Mouse (Mus musculus) gastrocnemius, postnatal 25 days (tissue): ENCODE results near the gene Rassf9. TPM values are rescaled to one million over a fixed set of nuclear protein-coding genes. Genes with fewer than 3 reads are reported as not detected.

Source experiments
- DNase-seq: peaks from one replicate; pipeline ENCODE4 v3.0.0; 2022
- long read RNA-seq, 2 experiments: library from polyadenylated mRNA; stranded (forward); transcript quantifications; one replicate each; pipeline ENCODE4 v2.0.0; 2021
- total RNA-seq, 2 experiments: library from RNA; stranded (reverse); gene quantifications; 1 replicate in 1 of 2; 2 replicates in 1 of 2; pipeline ENCODE4 v1.2.3; 2021

Gene Rassf9
- 1 to 10 TPM; 1.5 to 2.8 TPM for total RNA-seq
- long read RNA-seq, experiment 1, result 0 reads
- long read RNA-seq, experiment 2, full-length matches to known transcripts, result 1 of 2 reads
- long read RNA-seq, experiment 2, partial matches to known transcripts, result 0 of 2 reads
- long read RNA-seq, experiment 2, other reads (novel, unspliced or antisense), result 1 of 2 reads

GRCm38 (mm10) chr10:102511807-102512461 is at the start of gene Rassf9:
TSS of gene Rassf9 (plus strand) at chr10:102512222.
- DNase-seq, result no peak

GRCm38 (mm10) chr10:102469412-102469811 is 42.6 kb upstream of the Rassf9 start:
- DNase-seq, result no peak

DNA sequence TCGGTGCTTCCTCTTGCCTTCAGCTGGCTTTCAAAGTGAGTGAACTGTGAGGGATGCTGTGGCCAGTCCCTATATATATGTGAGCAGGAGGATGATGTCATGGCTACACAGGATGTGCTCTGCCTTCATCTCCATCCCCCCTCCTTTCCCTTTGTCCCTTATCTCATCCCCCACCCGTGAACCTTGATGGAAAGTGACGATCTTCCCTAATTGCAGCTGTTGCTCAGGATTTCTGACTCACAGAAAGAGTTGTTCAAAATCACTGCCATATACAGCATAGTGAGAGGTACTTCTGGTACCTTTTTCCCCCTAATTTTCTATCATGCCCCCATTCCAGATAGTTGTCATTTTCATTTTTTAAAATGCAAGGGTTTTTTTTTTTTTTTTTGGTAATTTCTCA is 21.6 kb upstream of the Rassf9 start, which contains the start of gene Nts:
TSS of gene Nts (minus strand) at position 101 of the 400 bp plus-strand sequence.
- DNase-seq, result no peak

GRCm38 (mm10) chr10:102491792-102492191 is 20.2 kb upstream of the Rassf9 start:
- DNase-seq, result no peak

DNA sequence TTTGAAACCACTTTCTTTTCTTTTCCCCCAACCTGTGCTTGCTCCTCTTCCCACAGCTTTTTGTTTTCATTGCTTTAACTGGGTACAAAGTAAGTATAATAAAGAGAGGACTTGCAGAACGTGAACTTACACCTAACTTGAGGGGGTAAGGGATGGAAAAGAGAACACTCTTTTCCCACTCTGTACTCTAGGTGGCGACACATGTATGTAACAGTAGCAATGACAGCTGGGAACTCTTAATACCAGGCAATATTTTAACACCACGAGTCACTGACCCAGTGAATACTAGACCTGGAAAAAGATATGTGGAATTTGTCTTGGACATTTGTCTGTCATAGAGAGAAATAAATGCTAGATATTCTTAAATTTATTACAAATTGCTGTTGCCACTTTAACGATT is 13.3 kb upstream of the Rassf9 start:
- DNase-seq, result no peak

DNA sequence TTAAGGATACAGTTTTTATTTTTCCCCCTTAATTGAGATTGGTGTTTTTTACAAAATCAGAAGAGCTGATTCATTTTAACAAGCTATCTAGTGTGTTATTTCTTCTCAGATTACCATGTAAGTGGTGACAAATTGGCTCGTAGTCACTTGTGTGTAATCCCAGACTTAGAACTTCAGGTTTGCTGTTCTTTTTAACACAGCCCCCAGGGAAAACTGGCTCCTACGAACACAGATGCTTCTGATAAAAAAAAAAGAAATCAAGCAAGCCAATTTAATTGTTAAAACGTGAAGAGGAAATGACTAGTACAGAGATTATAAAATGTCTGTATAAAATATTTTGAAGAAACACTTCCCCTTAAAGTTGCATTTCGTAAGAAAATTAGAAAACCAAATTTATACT is 4.6 kb upstream of the Rassf9 start:
- no peak for DNase-seq

DNA sequence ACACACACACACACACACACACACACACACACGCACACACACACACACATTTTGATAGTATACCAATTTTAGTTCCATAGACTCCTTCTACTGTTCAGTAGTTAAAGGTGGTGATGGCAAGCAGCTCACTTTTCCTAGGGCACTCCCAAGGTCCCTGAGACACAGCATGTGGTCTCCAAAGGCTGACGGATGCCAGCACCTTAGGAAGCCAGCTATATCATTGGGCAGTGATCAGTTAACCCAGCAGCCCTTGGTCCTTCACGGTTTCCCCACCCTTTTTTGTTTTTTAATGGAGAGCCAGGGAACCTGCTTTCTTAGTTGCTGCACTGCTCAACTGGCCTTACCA is 588 bp upstream of the Rassf9 start:
- DNase-seq, result no peak

GRCm38 (mm10) chr10:102514159-102514558 is 2.1 kb downstream of the Rassf9 start:
- DNase-seq, result no peak

GRCm38 (mm10) chr10:102527901-102528300 is 15.9 kb downstream of the Rassf9 start:
- no peak for DNase-seq

DNA sequence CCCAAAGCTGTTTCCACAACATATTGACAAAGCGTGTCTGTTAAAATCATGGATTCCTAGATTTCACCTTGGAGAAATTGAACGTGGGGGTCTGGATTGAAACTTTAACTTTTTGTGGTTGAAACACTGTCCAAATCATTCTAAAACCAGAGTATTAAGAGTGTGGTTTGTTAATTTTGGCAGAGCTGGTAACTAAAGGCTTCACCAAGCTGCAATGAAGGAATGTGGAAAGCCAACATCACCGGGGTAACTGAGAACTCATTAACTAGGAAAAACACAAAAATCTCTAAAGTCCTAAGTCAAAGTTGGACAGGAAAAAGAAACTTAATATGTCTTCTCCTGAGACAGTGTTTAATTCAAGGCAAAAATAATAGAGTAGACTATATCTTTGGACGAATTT is 41.9 kb downstream of the Rassf9 start:
- no peak for DNase-seq

- DNase-seq, result no peak
Measured at GRCm38 (mm10) chr10:102562488-102562887, 50.5 kb downstream of the Rassf9 start.

DNA sequence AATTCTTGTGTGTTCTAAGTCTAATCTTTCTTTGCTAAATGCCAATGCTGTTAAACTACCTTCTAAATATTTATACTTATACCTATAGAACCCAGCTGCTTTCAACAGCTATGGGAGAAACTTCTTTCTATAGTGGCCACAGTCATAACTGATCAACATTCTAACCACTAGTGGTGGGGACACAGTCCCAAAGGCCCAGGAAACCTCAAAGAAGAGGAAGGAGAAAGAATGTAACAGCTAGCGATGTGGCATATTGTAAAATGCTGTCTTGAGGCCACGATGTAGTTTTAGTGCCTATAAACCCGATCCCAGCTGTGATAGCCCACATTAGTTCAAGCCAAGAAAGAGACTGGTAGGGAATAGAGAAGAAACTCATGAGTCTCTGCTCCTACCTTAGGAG is 65.9 kb downstream of the Rassf9 start:
- DNase-seq, result no peak

DNA sequence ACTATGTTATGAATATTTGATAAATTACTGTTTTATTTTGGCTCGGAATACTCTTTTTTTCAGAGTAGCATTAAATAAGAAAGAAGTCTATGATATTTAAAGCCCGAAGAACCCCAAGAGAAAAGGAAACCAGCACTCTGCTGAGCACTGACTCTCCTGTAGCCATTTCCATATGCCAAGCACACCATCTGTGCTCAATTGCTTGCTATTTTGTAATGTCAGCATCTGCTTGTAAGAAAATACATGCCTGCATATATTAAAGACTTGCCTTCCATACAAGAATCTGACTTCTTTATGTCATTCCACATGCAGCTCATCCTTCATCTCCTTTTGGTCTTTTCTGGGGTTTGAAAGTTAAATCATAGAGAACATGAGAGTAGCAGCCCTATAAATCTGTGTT is 82.3 kb downstream of the Rassf9 start:
- DNase-seq, result no peak

Other genes starting within 250 kb of the Rassf9 start
- gene Nts, start 21.7 kb upstream of the Rassf9 start, total RNA-seq, result not detected